Mouse (Mus musculus): ENCODE measurements around the gene Ecm1.

Gene Ecm1

GRCm38 (mm10) chr3:95689940-95690339, 49.4 kb downstream of the Ecm1 start:
- no peak for DNase-seq (ENCODE audit: low spot score)

DNA sequence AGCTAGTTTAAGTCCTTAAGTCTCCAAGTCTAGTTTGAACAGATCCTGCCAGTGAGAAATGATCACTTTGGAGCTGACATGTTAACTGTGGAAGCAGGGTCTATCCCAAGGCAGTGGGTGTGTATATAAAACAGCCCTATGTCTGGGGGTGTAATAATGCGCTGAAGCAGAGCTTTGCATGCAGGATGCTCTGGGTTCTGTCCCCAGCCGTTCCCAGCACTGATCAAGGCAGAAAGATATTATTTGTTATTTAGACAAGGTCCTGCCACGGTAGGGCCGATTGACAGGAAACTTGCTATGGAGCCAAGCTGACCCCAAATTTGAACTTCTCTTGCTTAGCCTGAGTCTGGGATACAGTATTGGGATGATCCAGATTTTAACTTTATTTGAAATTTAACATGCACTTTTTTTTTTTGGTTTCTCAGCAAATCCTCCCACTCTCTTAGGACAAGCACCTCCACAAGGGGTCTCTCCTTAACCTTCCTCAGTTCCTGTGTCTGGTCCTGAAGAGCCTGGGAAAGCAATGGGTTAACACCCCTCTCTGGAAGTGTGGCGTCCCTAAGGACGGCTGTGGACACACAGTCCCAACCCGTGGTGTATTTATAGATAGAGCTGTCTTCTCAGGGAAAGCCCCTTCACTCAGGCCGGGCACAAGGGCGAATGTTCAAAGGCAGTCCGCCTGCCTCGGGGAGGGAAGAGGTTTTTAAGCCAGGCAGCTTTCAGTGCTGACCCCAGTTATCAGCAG, 50.0 kb downstream of the Ecm1 start:
- no peak for DNase-seq (ENCODE audit: low spot score)

DNA sequence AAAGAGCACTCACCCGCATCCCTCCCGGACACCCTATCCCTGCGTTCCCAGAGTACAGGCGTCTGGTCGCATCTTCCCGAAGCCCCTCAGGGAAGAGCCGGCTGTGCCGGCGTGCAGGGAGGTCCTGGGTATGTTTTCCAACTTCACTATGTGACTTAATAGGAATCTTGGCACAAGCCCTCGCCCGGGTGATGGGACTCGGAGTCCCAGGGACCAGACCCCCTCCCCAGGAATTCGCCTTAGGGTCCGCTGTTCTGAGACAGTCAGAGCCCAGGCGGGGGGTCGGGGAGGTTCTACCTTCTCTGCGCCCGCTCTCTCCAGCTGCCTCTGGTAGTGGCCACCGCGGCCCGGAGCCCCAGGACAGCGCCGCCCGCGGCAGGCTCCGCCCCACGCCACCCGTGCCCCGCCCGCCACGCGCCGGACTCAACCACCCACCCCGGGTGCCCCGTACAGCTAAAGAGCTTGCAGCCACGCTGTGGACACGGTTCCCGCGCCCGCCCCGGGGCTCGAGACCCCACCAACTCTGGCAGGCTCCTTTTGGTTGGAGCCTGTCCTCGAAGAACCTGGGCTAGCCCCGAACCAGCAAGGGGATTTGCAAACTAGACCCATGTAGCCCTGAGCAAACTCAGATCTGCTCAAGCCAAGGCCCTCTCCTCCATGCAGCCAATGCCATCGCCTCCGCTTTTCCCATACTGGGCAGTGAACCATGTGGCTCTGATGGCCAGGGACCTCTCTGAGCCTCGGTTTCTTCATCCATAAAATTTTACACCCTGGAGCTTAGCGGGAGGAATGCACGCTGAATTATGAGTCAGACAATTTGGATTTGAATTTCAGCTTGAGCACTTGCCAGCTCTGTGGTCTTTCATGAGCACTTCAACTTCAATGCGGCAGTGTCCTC, 51.6 kb downstream of the Ecm1 start, which contains the start of gene Adamtsl4:
Adamtsl4 (minus strand) TSS at position 394 of the 898 bp plus-strand sequence.
- no peak for DNase-seq (ENCODE audit: low spot score)

- DNase-seq (ENCODE audit: low spot score): no peak
Observed at GRCm38 (mm10) chr3:95687168-95687523, 52.2 kb downstream of the Ecm1 start.

GRCm38 (mm10) chr3:95686492-95687167, 52.7 kb downstream of the Ecm1 start:
- no peak for DNase-seq (ENCODE audit: low spot score)

DNA sequence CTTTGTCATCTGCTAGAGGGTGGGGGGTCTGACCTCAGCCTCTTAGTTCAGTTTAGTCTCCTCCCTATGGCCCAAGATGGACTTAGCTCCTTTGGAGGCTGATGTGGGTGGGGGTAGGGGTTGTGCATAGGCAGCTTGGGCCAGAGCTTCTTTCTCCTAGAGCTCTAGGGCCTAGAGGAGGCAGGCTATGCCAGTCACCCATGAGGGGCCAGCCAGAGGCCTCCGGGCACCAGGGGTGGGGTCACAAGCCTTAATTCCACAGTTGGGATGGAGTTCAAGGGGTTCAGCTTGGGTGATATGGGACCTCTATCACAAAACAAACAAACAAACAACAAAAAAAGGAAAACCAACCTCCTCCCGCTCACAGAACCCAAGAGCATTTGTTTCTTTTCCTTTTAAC, 53.7 kb downstream of the Ecm1 start:
- no peak for DNase-seq (ENCODE audit: low spot score)

- DNase-seq (ENCODE audit: low spot score): no peak
Observed at GRCm38 (mm10) chr3:95685301-95685700, 54.1 kb downstream of the Ecm1 start.

DNA sequence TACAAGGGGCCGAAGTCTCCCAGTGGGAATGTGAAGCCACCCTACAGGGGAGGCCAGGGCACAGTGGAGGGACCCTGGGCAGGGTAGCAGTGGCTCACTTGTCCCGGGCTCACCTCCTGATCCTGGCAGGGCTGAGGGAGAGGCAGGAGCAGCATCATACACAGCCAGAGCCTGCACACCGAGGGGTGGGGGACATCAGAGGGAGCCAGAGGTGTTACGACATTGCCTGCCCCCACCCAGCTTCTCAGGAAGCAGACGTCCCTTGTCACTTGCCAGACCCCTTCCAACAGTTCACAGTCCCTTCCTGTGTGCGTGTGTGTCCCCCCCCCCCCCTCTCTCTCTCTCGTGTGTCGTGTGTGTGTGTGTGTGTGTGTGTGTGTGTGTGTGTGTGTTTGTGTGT, 54.5 kb downstream of the Ecm1 start:
- DNase-seq (ENCODE audit: low spot score): no peak
